Mouse (Mus musculus): ENCODE results near the gene Fam83b.
A peak's percentile ranks its signal among the peaks of the same experiment; 100 is the strongest.

Gene Fam83b

GRCm38 (mm10) chr9:76566515-76567280 lies at the start of gene Fam83b:
Gene Fam83b, minus strand, starts transcription at chr9:76567116.
- peak in 1 of 2 experiments; percentile 1 for DNase-seq

DNA sequence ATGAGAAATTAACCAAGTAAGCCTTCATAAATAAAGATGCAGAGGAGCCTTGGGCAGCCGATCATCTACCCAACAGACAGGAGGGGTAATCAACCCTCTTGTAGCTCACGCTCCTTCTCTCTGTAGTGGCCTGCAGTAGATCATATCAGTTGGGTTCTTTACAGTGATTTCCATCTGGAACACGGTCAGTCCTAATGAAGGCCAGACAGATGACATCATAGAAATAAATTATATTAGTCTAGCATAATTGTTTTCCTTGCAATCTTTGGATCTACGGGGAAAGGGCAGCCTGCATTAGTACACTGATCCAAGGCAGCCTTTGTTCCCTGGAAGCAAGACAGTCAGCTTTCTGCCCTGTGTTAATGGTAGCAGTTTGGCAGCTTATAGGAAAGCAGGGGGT lies 47.2 kb upstream of the Fam83b start:
- DNase-seq = no peak

DNA sequence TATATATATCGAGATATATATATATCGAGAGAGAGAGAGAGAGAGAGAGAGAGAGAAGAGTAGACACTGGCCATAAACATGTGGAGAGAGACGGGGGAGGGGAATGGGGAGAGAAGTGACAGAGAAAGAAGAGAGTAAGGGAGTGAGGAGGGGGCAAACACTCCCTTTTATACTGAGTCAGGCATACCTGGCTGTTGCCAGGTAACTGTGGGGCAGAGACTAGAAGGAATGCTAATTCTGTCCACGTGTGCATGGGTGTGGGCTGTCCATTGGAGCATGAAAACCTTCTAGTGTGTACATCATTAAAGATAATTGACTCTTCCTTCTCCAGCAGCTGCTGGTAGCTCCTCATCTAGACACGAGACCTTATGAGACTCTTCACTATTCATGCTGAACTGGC lies 36.8 kb upstream of the Fam83b start:
- no peak for DNase-seq

DNA sequence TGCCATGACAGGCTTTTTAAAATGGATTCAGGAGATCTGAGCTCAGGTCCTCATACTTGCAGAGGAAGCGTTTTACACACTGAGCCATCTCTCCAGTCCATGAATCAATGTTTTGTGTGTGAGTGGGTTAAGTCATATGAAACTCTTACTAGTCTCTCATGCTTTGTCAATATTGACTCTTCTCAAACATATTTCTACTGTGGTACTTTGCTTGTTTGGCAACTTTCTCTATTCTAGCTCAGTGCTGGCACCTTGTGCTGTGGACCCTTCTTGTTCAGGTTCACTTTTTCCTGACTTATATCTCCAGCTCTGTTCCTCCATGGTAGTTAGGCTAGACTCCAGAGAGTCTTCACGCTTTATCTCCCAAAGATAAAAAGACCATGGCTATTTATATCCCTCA lies 36.0 kb upstream of the Fam83b start:
- no peak for DNase-seq

GRCm38 (mm10) chr9:76597395-76597794 lies 30.5 kb upstream of the Fam83b start:
- no peak for DNase-seq

DNA sequence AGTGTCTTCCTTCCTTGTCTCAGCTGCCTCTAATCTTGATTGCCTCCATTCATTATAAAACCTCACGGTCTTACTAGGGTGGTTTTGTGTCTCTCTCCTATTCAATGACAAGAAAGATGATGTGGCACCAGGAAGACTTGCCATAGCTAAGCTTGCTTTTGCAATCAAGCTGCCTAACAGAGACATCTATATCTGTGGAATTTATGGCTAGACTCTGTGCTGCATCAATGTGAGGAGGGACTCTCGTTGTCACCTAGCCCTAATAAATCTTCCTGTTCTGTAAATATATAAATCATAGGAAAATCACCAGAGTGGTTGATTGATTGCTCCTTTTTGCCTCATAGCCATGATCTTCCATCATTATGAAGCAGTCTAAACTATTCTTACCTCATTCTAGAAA lies 26.9 kb upstream of the Fam83b start:
- DNase-seq = no peak

DNA sequence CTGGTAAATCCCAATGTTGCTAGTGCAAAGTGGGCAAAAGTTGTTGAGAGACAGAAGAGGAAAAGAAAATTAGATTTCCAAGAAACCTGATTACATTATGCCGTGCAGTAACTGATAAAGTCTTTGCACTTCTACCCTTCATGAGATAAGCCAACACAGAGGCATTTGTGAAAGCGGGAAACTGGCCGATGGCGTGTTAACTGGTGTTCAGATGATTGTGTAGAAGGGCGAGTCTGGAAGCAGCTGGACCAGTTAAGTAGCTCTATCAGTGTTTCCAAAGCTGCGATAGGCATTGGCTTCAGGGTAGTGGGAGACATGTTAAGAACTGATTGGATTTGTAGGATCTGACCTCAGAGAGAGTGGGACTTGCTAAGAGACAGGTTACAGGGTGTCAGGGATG lies 17.0 kb upstream of the Fam83b start:
- no peak for DNase-seq

DNA sequence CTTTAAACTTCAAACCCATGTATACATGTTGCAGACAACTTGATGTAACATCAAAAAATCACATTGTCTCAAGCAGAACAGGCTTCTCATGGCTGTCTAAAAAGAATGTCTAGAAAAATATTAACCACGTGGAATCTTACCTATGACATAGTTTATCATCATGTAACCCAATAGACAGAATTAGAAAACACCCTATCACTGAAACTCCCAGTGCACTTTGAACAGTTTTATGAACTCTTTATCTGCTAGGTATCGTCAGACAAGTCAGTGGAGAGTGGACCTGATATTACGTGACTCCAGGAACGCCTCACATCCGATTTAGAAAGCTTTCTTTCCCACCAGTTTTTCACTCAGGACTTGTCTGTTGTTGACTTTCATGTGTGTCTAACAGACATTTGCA lies 15.1 kb upstream of the Fam83b start:
- DNase-seq = no peak

DNA sequence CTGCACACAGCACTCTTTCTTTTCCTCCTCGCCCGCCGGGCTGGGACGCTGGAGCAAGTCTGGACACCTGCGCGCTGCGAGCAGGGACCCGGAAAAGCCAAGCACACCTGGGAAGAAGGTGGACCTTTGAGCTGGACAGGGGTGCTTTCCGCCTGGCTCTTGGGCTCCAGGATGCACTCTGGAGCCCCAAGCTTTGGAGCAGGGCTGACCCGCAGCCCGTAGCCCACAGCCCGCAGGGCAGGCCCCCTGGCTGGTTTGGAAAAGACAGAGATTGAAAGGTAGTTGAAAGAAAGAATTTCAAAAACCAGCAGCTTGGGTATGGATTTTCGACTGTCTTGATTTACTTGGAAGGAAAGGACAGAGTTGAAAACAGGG lies 352 bp upstream of the Fam83b start:
- DNase-seq = no peak

DNA sequence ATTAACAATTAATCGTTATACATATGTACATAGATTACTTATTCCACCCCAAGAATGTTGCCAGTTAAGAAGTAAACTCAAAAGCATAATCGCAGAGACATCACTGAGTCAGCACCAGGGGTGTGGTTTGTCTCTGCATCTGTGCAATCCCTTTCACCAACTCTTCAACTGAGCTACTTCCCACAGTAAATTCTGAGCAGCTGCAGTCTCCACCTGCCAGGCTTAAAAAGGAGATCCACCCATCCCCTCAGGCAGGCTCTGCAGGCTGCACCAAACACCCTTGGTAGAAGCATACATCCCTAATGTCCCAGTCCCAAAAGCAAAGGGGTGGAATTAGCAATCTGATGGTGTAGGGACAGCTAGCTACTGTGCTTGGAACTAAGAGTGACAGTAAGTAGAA lies 1.3 kb downstream of the Fam83b start:
- DNase-seq = no peak

- DNase-seq = no peak
These were observed 2.8 kb downstream of the Fam83b start for GRCm38 (mm10) chr9:76564071-76564470.

- DNase-seq = no peak
These were observed 4.1 kb downstream of the Fam83b start for GRCm38 (mm10) chr9:76562794-76563193.

- DNase-seq = no peak
These were observed 7.7 kb downstream of the Fam83b start for GRCm38 (mm10) chr9:76559240-76559639.

DNA sequence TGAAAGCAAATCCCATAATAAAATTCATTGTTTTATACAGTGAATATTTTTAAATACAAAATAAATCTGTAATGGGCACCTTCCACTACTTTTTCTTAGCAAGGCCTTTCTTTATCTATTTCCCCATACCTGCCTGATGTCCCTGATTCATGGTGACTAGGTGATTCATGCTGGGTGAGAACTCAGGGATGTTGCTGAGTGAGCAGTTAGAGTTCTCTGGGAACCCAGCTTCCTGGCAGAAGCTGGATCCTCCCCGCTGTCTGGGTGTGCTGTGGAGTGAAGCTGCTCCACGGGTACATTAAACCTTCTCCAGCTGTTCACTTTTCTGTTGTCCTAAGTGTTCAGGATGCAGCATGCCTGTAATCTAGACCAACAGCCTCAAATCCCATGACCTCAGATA lies 13.2 kb downstream of the Fam83b start:
- no peak for DNase-seq

- DNase-seq = no peak
These were observed 13.8 kb downstream of the Fam83b start for GRCm38 (mm10) chr9:76553115-76553514.

- no peak for DNase-seq
These were observed 20.2 kb downstream of the Fam83b start for GRCm38 (mm10) chr9:76546714-76547113.

DNA sequence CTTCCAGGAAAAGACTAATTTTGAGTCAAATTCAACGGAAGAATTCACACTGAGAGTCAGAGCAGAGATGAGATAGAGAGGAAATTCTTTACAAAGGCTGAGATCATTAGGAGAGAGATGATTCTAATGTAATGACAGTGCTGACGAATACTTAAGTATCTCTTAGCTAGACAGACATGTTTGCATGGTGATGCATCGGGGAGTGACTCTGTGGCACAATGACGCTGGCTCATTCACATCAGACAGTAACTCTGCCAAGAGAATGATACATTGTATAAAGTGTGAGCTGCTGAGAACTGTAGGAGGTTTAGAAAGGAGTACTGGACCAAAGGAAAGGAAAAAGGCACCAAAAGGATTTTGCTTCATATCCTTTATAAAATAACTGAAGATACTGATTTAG lies 26.2 kb downstream of the Fam83b start:
- no peak for DNase-seq

DNA sequence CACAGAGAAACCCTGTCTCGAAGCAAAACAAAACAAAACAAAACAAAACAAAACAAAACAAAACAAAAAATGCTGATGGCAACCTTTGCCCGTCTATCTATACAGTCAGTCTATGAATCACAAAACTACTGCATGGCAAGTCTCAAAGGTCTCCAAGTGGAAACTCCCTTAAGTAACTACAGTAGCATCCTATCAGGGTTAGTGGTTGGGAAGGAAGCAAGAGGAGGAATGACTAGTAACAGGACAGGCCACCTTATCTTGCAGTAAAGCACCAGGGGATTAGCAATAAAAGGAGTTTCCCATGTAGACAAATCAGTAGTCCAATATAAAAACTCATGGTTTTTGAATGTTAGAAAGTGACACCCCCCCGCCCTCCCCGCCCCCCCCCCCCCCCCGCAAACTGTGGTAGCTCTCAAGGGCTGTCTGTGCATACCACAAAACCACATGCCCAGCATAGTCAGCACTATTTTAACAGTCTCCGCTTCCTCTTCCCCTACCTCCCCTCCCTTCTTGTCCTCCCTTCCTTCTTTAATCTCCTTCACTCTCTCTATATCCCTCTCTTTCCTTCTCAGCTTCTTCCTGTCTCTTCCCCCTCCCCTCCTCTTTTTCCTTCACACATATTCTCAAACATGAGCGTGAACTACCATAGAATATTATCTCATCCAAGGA lies 26.8 kb downstream of the Fam83b start:
- DNase-seq = no peak

DNA sequence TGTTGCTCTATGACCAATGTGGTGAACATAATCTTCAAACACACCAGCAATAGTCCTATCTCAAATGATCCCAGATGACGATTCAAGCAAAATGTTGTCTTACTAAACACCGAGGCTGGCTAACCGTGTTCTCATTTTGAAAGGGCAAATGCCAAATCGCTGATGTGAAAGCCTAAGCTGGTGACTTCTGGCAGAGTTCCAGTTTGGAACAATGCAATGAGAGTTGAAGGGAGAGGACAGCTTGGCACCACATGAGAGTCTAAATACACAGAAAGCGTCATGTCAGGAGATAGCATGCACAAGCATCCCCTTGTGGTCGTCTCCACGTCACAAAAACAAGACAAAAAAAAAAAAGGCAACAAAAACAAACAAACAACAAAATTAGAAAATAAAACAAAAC lies 27.6 kb downstream of the Fam83b start:
- DNase-seq = no peak

- no peak for DNase-seq
These were observed 30.9 kb downstream of the Fam83b start for GRCm38 (mm10) chr9:76536032-76536431.

DNA sequence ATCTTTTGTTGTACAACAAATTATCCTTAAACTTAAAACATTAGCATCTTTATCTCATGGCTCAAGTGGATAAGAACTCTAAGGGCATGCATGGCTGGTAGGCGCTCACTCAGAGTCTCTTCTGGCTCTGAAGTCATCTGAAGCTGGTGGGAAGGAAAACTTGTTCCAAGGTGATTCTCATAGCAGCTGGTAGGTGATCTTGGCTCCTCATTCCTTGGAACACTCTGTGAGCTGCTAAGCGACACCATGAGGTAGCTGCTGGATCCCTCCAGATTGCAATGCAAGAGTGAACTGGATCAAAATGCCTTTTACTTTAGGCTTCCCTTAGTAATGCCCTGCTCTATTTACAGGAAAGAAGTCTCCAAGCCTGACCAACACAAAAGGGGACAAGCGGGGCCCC lies 34.5 kb downstream of the Fam83b start:
- DNase-seq = no peak

- no peak for DNase-seq
These were observed 35.5 kb downstream of the Fam83b start for GRCm38 (mm10) chr9:76531368-76531767.

DNA sequence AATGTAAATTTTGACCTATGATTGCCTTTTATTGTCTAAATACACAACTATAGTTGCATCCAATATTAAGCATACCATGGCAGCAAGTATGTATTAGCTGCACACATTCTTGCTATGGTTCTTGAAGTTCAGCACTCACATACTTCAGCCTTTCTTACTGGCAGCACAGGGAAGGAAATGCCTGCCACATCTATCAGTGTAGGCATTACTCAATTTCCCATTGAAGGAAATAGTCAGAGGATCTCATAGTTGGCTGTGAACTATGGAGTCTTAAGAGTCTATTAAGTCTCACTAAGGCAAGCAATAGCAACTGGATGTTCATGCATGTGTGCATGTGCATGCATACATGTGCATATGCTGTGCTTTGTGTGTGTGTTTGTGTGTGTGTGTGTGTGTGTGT lies 41.3 kb downstream of the Fam83b start:
- DNase-seq = no peak

GRCm38 (mm10) chr9:76523075-76523474 lies 43.8 kb downstream of the Fam83b start:
- DNase-seq = no peak

- DNase-seq = no peak
These were observed 45.3 kb downstream of the Fam83b start for GRCm38 (mm10) chr9:76521640-76522039.
